Mouse (Mus musculus) mature B cell (primary cell): ENCODE data around the gene Mylk4.

Experiments
- in situ Hi-C: fragments of 300-500 bp; cut with MboI; formaldehyde crosslinking; loops from 2 replicates; pipeline ENCODE4 v1.14.3; 2019

The Mylk4 gene

GRCm38 (mm10) chr13:32783816-32784215, at the start of gene Mylk4:
Mylk4 (minus strand) TSS chr13:32783954.
- in situ Hi-C loops, result no loop called here

- in situ Hi-C loops, result no loop called here
Measured at GRCm38 (mm10) chr13:32833237-32833636, 49.5 kb upstream of the Mylk4 start.

DNA sequence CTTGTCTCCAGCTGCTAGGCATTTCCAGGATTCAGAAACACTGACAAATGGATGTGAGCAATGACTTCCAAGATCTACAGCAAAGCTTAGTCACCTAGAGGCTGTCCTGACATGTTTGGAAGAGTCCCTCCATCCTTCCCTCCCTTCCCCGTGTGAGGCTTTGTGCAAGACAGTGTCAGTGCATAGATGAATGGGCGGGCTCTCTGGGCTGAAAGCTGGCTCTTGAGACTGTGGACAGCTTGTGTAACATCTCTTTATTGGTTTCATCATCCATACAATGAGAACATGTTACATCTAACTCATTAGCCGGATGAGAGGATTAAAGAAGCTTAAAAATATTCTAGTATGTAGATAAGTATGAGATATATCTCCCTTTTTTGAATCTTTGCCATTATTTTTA, 49.0 kb upstream of the Mylk4 start:
- in situ Hi-C loops, result no loop called here

DNA sequence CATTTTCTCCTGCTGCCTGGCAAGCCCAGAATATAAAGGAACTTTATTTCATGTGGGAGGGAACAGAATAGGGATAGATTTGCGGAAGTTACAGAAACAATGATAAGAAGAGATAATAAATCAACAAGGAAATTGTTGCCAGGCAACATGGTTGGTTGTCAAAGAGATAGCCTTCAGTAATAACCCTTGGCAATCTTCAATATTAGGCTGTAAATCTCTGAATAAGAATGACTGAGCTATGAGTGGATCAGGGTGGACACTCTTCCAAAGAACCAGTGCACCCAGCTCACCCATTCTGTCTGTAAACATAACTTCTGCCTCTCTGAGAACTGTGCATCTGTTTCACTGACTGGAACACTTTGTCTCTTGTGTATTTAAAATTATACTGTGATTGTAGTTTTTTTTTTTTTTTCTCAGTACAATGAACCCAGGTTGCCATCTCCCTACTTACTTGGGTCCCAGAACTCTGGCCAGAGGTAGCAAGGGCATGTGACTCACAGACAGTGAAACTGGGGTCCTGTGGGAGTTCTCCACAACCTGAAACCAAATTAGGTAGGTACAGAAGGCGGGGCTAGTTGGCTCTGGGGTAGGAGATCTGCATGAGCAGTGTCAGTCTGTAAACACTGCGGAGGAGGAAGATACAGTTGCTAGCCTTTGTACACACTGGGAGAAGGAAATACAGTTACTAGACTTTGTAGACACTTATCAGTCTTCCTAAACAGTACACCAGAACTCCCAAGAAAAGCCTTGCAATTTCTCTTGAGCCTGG, 47.9 kb upstream of the Mylk4 start:
- in situ Hi-C loops, result no loop called here

DNA sequence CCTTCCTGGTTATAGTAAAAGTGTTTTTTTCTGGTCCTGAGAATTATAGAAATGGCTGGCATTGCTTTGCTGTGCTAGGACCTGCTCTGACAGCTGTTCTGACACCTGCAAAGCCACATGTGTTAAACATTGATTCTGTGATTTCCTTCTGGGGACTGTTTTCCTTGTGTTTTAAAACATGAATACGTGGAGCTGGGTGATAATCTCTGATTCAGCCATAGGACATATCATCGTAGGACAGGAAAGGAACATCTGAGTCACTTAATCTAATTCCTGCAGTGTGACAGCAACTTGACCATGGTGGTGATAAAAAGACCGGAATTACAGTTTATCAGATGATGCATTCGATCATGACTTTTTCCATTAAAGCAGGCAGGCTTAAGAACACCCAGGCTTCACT, 45.1 kb upstream of the Mylk4 start:
- in situ Hi-C loops, result no loop called here

DNA sequence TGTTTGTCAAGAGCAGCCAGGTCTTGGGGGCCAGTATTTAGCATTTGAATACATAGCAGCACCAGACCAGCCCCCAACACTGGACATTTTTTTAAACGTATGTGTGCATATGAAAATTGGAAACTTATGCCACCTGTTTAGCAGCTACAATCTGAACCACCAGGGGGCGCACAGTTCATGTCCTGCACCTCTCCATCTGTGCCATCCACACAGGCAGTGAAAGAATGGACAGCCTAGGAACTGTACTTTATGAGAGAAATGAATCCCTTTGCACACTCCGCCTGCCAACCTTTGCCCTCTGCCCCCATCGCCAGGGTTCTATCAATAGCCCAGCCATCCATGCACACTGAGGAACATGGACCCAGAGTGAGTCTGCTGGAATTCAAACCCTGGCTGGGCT, 44.2 kb upstream of the Mylk4 start:
- in situ Hi-C loops, result no loop called here

DNA sequence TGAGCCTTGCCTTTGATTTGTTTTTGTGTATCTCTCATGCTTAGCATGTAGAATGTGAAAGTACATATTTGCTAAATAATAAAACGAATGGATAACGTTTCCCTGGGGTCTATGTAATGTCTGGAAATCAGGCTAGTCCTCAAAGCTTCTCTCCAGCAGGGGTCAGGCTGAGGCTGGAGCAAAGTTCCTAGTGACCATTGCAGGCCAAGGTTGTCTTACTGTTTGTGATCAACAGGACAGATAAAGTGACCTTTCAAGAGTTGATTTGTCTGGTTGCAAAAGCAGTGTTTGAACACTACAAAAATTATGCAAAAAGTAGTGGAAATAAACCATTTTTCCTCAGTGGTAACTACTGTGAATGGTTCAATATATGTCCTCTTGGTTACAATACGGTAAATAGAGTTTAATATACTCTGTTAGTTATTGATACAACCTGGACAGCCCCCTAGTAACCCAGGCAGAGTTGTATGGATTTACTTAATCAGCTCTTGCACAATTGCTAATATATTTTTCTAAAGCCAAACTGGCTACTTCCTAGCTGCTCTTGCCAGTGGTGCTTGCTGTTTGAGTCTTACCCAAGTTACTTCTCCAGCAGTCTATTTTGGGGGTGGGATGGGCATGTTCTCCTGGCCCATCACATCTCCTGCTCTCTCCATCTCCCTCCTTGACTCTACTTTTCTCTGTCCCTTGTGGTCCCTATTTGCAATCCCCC, 43.5 kb upstream of the Mylk4 start:
- in situ Hi-C loops, result no loop called here

DNA sequence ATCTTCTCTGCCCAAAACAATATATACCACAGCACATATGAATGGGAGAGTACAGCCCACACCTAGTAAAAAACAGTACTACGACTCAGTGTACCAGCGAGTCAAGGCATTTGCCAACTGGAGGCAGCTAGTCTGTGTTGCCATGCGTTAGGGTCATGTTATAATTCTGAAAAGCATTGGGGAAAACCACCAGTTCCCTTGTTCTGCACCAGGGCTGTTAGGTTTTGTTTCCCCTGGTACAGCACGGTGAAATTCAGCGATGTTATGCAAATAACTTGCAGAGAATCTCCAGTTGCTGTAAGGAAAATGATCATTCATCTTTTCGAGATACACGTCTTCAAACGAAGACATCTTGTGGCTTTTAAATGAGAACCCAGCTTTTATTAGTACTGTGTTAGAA, 41.8 kb upstream of the Mylk4 start:
- in situ Hi-C loops, result no loop called here

- in situ Hi-C loops, result no loop called here
Measured at GRCm38 (mm10) chr13:32824377-32825330, 40.9 kb upstream of the Mylk4 start.

GRCm38 (mm10) chr13:32823126-32823525, 39.4 kb upstream of the Mylk4 start:
- in situ Hi-C loops, result no loop called here

DNA sequence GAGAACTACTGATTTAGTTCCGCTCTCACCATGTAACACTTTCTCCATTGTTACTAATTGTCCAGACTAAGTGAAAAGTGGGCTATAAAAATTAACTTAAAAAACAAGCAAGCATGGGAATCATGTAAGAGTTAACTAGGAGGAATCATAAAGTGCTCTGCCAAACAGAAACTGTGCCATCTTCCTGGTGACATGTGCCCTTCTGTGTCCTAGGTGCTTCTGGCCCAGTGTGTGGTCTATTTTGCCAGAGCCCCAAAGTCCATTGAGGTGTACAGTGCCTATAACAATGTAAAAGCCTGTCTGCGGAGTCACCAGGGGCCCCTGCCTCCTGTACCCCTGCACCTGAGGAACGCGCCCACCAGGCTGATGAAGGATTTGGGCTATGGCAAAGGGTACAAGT, 37.9 kb upstream of the Mylk4 start:
- in situ Hi-C loops, result no loop called here

- in situ Hi-C loops, result no loop called here
Measured at GRCm38 (mm10) chr13:32819926-32820325, 36.2 kb upstream of the Mylk4 start.

DNA sequence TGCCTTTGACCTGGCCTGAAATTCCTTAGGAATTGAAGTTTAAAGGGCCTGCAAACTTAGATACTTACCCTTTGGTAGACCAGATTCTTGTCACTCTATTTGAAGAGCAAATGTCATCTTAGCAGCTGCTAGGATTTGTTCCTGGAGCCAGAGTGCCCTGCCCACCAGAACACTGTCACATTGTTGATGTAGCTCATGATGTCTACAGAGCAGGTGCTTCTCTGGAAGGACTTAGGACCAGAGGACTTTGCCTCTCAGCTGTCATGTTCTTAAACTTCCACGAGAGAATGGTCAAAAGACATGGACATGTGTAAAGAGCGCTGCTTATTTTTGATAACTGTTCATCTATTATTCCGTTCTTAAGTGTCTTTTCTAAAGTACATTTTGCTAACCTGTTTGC, 35.5 kb upstream of the Mylk4 start:
- in situ Hi-C loops, result no loop called here

DNA sequence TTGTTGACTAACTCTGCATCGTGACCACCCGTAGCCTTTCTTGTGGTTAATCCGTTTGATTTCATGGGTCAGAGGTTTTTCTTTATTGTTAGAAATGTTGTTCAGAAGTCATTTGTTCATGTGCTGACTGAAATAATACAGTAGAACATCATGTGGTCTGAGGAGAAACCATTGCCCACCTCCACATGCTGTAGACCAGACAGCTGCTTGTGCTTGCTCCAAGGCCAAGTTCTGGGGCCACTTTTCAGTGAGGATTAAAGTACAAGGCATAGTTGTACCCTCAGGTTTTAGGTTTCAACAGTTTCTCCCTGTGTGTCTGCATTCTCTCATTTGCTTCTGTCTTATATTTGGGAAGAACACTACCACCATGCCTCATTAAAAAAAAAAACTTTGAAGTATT, 23.9 kb upstream of the Mylk4 start:
- in situ Hi-C loops, result no loop called here

DNA sequence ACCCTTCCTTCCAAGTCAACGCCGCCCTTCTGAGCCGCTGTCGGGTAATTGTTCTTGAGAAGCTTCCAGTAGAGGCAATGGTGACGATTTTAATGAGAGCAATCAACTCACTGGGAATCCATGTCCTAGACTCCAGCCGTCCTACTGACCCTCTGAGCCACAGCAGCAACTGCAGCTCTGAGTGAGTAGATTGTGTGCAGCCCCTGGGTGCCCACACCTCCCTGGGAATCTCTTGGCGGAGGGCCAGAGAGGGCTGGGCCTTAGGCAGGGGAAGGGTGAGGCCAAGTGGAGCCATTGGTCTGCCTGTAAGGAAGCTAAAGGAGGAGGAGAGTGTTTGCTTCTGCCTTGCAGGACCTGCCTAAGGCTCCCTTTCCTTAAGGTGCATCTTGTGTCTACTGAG, 23.1 kb upstream of the Mylk4 start:
- in situ Hi-C loops, result no loop called here

DNA sequence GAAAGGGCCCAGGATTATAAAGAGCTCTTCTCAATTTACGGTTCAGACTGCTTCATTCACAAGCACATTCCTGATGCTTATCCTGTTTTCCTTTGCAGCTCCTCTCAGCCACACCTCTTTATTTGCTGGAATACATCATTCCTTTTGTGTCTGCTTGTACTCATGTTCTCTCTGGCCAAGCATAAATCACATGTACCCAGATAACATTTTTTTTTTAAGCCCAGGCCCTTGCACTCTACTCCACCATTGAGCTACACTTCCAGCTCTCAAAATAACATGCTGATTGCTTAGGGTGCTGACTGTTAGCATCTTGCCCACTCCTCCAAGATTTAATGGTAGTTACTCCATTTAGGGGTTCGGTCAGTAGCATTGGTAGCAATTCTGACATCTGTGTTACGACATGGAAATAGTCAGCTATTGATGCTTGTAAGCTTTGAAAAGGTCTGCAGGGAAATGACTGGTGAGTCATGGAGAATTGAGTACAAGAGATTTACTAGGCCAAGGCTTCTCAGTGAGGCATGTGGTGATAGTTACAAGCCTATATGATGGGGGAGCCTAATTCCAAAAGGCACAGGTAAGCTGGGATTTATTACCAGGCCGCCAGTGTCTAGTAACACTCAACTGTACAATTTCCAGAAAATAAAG, 20.1 kb upstream of the Mylk4 start:
- in situ Hi-C loops, result no loop called here

GRCm38 (mm10) chr13:32802259-32803081, 18.7 kb upstream of the Mylk4 start, which contains the start of gene D930007J09Rik:
D930007J09Rik (minus strand) TSS chr13:32802849.
- in situ Hi-C loops, result no loop called here

DNA sequence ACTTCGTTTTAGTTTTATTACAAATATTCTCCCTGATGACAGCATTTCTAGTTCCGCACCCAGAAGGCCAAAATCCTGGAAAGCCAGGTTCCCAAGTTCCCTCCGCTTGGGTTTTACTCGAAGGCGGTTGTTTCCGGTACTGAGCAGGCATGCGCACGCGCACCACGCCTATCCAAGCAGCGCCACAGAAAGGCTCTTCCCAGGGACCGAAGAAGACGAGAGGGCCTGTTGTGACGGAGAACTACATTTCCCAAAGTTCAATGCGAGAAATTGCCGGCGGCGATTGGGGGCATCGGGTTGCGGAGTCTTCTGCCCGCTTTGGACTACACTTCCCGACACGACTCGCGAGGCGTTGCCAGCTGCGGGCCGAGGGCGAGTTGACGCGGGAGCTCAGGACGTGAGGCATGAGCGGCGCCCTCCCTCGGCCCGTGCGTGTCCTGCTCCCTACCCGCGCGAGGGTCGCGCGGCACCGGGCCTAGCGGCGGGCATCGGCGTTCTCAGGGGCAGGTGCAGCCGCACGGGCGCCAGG, 18.0 kb upstream of the Mylk4 start, which contains the start of gene Wrnip1:
Wrnip1 (plus strand) TSS at position 346 of the 529 bp plus-strand sequence.
- in situ Hi-C loops, result no loop called here

- in situ Hi-C loops, result no loop called here
Measured at GRCm38 (mm10) chr13:32800859-32801258, 17.1 kb upstream of the Mylk4 start.

- in situ Hi-C loops, result no loop called here
Measured at GRCm38 (mm10) chr13:32799131-32799530, 15.4 kb upstream of the Mylk4 start.

- in situ Hi-C loops, result no loop called here
Measured at GRCm38 (mm10) chr13:32797085-32797484, 13.3 kb upstream of the Mylk4 start.
